Mouse (Mus musculus) stomach, embryonic 16.5 days (tissue): Measurements from ENCODE around the gene Kcnab3. TPM values are rescaled to one million over a fixed set of nuclear protein-coding genes. Genes with fewer than 3 reads are reported as not detected.
A peak's percentile ranks its signal among the peaks of the same experiment; 100 is the strongest.

Source experiments
- ATAC-seq: fragments of 200-750 bp; cut with Nextera tagmentation; 2 replicates; pipeline ENCODE4 v1.8.0; 2017; ENCODE audit warnings: moderate number of reproducible peaks, moderate TSS enrichment; ENCODE audit not compliant: insufficient read depth, low FRiP score
- H3K27ac ChIP-seq: fragments of 300-500 bp; sonication (generic); 2 replicates; pipeline ENCODE4 v1.5.1; 2014; ENCODE audit warnings: low read length
- H3K27me3 ChIP-seq: fragments of 300-500 bp; sonication (generic); 2 replicates; pipeline ENCODE4 v1.6.1; 2014; ENCODE audit warnings: low read length, control low read depth, mixed read lengths; ENCODE audit not compliant: control insufficient read depth, insufficient read depth
- H3K36me3 ChIP-seq: fragments of 300-500 bp; sonication (generic); 2 replicates; pipeline ENCODE4 v1.6.1; 2014; ENCODE audit warnings: low read length; ENCODE audit not compliant: control insufficient read depth, insufficient read depth
- H3K4me1 ChIP-seq: fragments of 300-500 bp; sonication (generic); 2 replicates; pipeline ENCODE4 v1.6.1; 2014; ENCODE audit warnings: low read length, control low read depth, mixed read lengths; ENCODE audit not compliant: control insufficient read depth, insufficient read depth
- H3K4me2 ChIP-seq: fragments of 300-500 bp; sonication (generic); 2 replicates; pipeline ENCODE4 v1.6.1; 2014; ENCODE audit warnings: low read depth, low read length, mixed read lengths
- H3K4me3 ChIP-seq: fragments of 300-500 bp; sonication (generic); replicated peaks from 2 replicates; pipeline ENCODE4 v1.5.1; 2014; ENCODE audit warnings: mild to moderate bottlenecking, low read length
- H3K9ac ChIP-seq: fragments of 300-500 bp; sonication (generic); 2 replicates; pipeline ENCODE4 v1.6.1; 2014; ENCODE audit warnings: low read length
- H3K9me3 ChIP-seq: fragments of 300-500 bp; sonication (generic); replicated peaks from 2 replicates; pipeline ENCODE4 v1.6.1; 2016; ENCODE audit warnings: low read length, control low read depth; ENCODE audit not compliant: control insufficient read depth
- WGBS: fragments of 180-500 bp; shearing (Covaris S2); extraction: QIAGEN DNeasy Blood & Tissue Kit; methylation state at CpG from one replicate; pipeline ENCODE4 v1.1.7; 2014; 5-methylcytosine and 5-hydroxymethylcytosine counted together
- polyA plus RNA-seq: library from polyadenylated mRNA; unstranded; fragments of >200 nt; fragmentation: Nextera tagmentation; extraction: Ambion mirVana; gene quantifications from 2 replicates; pipeline ENCODE4 v1.2.1, GENCODE M21; 2015

The Kcnab3 gene
- polyA plus RNA-seq, 1 experiment from 2014 or later, result 0.79 TPM

- H3K9me3 ChIP-seq, result no peaks in the 10 kb centered on the region
- H3K4me1 ChIP-seq, result peaks cover 35% of the 10 kb centered on the region
- H3K27me3 ChIP-seq, result peaks cover 8% of the 10 kb centered on the region
- no peak overlapping the region for H3K27ac ChIP-seq
- no peaks in the 10 kb centered on the region for H3K36me3 ChIP-seq
- peak overlapping the region; percentile 76 for H3K9ac ChIP-seq
- peak overlapping the region; percentile 59 for H3K4me3 ChIP-seq
- under 1% methylated on average over 45 of the region's 45 CpGs for WGBS
- peak overlapping the region; percentile 99 for H3K4me2 ChIP-seq
- ATAC-seq, result no peak
These were observed 524 bp downstream of the Kcnab3 start for GRCm38 (mm10) chr11:69326408-69327156.

- no peaks in the 10 kb centered on the region for H3K9me3 ChIP-seq
- no peak for ATAC-seq
- no peaks in the 10 kb centered on the region for H3K36me3 ChIP-seq
- no peak overlapping the region for H3K9ac ChIP-seq
- H3K4me2 ChIP-seq, result no peak overlapping the region
- no peak overlapping the region for H3K27ac ChIP-seq
- H3K27me3 ChIP-seq, result peaks cover 8% of the 10 kb centered on the region
- peaks cover 32% of the 10 kb centered on the region for H3K4me1 ChIP-seq
- WGBS, result 20% methylated on average over 9 of the region's 9 CpGs
- no peak overlapping the region for H3K4me3 ChIP-seq
These were observed 1.0 kb downstream of the Kcnab3 start for GRCm38 (mm10) chr11:69327157-69327442.

- WGBS, result 47% methylated on average over 6 of the region's 6 CpGs
- no peak overlapping the region for H3K4me2 ChIP-seq
These were observed 1.6 kb downstream of the Kcnab3 start for GRCm38 (mm10) chr11:69327648-69328047.

GRCm38 (mm10) chr11:69328517-69328916 lies 2.5 kb downstream of the Kcnab3 start:
- no peak for ATAC-seq
- Histone ChIP-seq H3K4me1 (peaks cover 33% of the 10 kb centered on the region), H3K9ac (no peak overlapping the region), H3K27ac (no peak overlapping the region), H3K4me2 (no peak overlapping the region), H3K9me3 (no peaks in the 10 kb centered on the region), H3K4me3 (no peak overlapping the region), H3K27me3 (peaks cover 8% of the 10 kb centered on the region), H3K36me3 (no peaks in the 10 kb centered on the region)
- 89% methylated on average over 6 of the region's 6 CpGs for WGBS

More at GRCm38 (mm10) chr11:69327648-69328047, 1.6 kb downstream of the Kcnab3 start:
- ATAC-seq, result no peak
- Histone ChIP-seq H3K4me3 (no peak overlapping the region), H3K27ac (no peak overlapping the region), H3K27me3 (peaks cover 8% of the 10 kb centered on the region), H3K9ac (no peak overlapping the region), H3K9me3 (no peaks in the 10 kb centered on the region), H3K4me1 (peaks cover 31% of the 10 kb centered on the region), H3K36me3 (no peaks in the 10 kb centered on the region)

- no peak for ATAC-seq
- Histone ChIP-seq H3K4me1 (peaks cover 23% of the 10 kb centered on the region), H3K9me3 (no peaks in the 10 kb centered on the region), H3K27me3 (peaks cover 8% of the 10 kb centered on the region), H3K4me2 (peak overlapping the region; percentile 70; the same call in 1 of the 2 replicates), H3K4me3 (no peak overlapping the region), H3K27ac (no peak overlapping the region), H3K9ac (no peak overlapping the region; the same call in 1 of the 2 replicates), H3K36me3 (no peaks in the 10 kb centered on the region)
- WGBS, result 85% methylated on average over 6 of the region's 6 CpGs
These were observed 5.1 kb downstream of the Kcnab3 start for GRCm38 (mm10) chr11:69331152-69331551.

- H3K9ac ChIP-seq, result peak overlapping the region; percentile 77
- ATAC-seq, result peak; percentile 73; the same call in 1 of the 2 replicates
- H3K4me3 ChIP-seq, result peak overlapping the region; percentile 67
- H3K4me1 ChIP-seq, result peaks cover 17% of the 10 kb centered on the region
- no peaks in the 10 kb centered on the region for H3K9me3 ChIP-seq
- WGBS, result under 1% methylated on average over 24 of the region's 24 CpGs
- peak overlapping the region; percentile 38 for H3K27ac ChIP-seq
- peak overlapping the region; percentile 70 for H3K4me2 ChIP-seq
- no peaks in the 10 kb centered on the region for H3K36me3 ChIP-seq
- H3K27me3 ChIP-seq, result peaks cover 8% of the 10 kb centered on the region
These were observed 5.9 kb downstream of the Kcnab3 start for GRCm38 (mm10) chr11:69331929-69332405.

- Histone ChIP-seq H3K9ac (peak overlapping the region; percentile 77; the same call in 1 of the 2 replicates), H3K4me2 (peak overlapping the region; percentile 70), H3K27me3 (peaks cover 6% of the 10 kb centered on the region; the same call in 1 of the 2 replicates), H3K4me3 (peak overlapping the region; percentile 67; the same call in 1 of the 2 replicates), H3K36me3 (no peaks in the 10 kb centered on the region), H3K27ac (peak overlapping the region; percentile 38; the same call in 1 of the 2 replicates), H3K9me3 (no peaks in the 10 kb centered on the region), H3K4me1 (peaks cover 17% of the 10 kb centered on the region)
- no peak for ATAC-seq
- 29% methylated on average over 8 of the region's 8 CpGs for WGBS
These were observed 6.7 kb downstream of the Kcnab3 start for GRCm38 (mm10) chr11:69332713-69333253.

- 73% methylated on average over 3 of the region's 3 CpGs for WGBS
- no peak overlapping the region for H3K4me3 ChIP-seq
- no peak overlapping the region for H3K4me2 ChIP-seq
- ATAC-seq, result no peak
- no peak overlapping the region for H3K9ac ChIP-seq
- no peaks in the 10 kb centered on the region for H3K36me3 ChIP-seq
- no peak overlapping the region for H3K27ac ChIP-seq
- no peaks in the 10 kb centered on the region for H3K9me3 ChIP-seq
- H3K4me1 ChIP-seq, result peaks cover 17% of the 10 kb centered on the region
- no peaks in the 10 kb centered on the region for H3K27me3 ChIP-seq
These were observed 7.9 kb downstream of the Kcnab3 start for GRCm38 (mm10) chr11:69333922-69334321.

- Histone ChIP-seq H3K9ac (no peak overlapping the region), H3K27me3 (no peaks in the 10 kb centered on the region), H3K4me2 (no peak overlapping the region), H3K4me3 (no peak overlapping the region), H3K36me3 (no peaks in the 10 kb centered on the region), H3K4me1 (peaks cover 17% of the 10 kb centered on the region), H3K9me3 (no peaks in the 10 kb centered on the region), H3K27ac (no peak overlapping the region)
- no peak for ATAC-seq
- 37% methylated on average over 4 of the region's 4 CpGs for WGBS
These were observed 8.7 kb downstream of the Kcnab3 start for GRCm38 (mm10) chr11:69334796-69335195.
